Mouse (Mus musculus) cerebellum, postnatal 14 days (tissue): Measurements from ENCODE around the gene Tbx21.

Experiments used
- DNase-seq, 2 experiments: peaks; one replicate each; pipeline ENCODE4 v3.0.0; 2021; ENCODE audit warnings: mixed read lengths in 2 of 2

Gene Tbx21

DNA sequence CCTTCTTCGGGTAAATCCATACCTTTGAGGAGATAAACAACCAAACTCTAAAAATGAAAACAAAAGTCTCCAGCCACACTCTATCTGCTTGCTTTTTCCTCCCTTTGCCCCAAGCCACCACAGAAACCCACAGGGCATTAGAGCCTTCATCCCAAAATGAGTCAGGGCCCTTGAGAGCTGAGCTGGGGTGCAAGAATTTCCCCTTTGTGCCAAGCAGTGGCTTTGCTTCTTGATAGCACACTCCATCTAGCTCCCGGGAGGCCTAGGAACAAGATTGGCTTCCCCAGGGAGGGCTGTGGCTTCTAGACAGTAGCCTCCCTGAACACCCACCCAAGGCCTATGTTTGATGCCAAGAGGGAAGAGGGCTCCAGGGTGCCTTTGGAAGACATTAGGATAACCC lies 16.6 kb upstream of the Tbx21 start:
- no peak for DNase-seq

DNA sequence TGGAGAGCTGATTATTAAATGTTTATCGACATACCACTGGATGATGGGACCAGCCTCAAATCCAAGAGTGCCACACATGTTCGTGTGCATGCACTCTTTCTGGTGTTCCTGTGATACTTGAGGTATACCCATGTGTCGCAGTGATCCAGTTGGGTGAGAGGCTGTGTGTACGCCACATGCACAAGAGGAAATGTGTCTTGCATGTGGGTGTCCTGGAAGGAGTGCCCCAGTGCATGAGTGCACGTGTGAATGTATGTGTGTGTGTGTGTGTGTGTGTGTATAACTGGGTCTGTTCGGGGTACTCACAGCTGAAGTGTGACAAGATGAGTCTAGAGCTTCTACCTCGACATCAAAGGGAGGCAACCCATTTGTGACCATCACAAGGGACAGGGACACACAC lies 15.2 kb upstream of the Tbx21 start:
- no peak for DNase-seq

DNA sequence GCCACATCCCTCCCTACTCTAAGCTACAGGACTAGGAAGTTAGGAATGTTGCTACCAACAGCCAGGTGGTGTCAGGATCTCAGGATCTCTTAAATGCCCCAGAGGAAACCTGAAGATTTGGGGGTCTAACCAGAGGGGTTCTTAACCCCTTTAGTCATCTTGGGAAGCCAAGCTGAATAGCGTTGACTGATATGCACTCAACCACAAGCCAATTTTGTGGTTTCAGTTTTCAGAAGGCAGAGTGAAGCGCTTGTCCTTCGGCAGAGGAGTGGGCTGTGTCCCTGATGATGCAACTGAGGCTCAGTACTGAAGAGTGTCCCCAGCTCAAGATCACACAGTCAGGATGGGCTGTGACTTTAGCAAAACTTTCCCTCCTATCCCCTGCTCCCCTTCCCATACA lies 13.8 kb upstream of the Tbx21 start:
- DNase-seq = no peak

DNA sequence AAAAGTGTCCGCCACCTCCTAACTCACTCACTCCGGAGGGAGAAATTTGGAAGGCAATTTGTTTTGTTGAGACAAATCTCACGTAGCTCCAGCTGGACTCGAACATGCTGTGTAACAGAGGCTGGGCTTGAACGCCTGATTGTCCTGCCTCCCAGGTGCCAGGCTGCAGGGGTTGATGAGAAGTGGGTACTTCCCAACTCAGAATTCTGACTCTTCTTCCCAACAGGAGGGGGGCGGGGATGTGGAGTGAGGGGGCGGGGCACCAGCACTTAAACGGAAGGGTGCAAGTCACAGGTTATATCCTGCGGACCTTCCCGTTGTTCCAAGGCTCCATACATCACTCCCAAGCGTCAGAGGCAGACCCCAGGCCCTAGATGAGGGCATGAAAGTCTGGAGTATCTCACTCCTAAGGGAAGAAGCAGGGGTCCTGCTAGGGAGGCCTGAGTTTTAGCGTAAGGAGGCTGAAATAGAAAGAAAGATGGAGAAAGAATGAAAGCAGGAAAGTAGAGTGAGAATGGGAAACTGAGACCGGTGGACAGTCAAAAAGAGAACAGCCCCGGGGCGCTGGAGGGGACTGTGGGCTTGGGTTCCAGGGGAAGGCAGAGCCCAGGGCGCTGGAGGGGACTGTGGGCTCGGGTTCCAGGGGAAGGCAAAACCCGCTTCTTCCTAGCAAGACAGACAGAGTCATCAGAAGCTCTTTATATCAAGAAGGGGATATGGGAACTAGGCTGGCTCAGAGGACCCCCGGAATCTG lies 12.5 kb upstream of the Tbx21 start:
- DNase-seq = no peak

DNA sequence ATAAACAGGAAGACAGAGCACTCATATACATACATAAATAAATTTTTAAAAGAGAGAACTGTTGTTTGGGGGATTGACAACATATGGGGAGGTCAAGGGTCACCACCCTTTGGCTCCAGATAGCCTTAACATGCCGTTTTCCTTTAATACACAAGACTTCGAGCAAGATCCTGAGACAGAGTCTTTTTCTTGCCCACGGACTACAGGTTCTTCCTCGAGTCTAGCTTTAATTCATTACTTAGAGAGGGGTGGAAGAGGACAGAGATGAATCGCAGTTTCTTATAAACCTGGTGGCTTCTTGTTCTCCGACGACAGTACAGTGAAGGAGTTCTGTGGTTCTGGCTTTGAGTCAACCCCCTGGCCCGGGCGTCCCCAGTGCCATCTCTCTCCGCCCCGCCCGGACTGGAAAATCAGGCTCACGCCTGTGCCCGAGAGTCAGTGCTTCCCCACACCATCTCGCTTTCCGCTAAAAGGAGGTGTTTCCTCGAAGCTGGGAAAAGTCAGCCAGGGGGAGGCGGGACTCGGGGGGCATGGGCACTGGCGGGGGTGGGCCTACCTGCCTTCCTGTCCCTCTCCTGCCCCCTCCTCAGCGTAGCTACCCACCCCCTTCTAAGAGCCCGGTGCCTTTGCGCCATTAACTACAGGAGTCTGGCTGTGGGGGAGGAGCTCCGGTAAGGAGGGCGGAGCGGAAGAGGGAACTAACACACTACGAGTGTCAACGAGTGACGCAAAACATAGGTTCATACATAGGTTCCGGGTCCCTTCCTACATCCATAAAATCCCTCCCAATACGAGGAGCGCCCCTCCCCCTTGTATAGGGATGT lies 11.7 kb upstream of the Tbx21 start:
- peak; percentile 31 to 59 for DNase-seq

DNA sequence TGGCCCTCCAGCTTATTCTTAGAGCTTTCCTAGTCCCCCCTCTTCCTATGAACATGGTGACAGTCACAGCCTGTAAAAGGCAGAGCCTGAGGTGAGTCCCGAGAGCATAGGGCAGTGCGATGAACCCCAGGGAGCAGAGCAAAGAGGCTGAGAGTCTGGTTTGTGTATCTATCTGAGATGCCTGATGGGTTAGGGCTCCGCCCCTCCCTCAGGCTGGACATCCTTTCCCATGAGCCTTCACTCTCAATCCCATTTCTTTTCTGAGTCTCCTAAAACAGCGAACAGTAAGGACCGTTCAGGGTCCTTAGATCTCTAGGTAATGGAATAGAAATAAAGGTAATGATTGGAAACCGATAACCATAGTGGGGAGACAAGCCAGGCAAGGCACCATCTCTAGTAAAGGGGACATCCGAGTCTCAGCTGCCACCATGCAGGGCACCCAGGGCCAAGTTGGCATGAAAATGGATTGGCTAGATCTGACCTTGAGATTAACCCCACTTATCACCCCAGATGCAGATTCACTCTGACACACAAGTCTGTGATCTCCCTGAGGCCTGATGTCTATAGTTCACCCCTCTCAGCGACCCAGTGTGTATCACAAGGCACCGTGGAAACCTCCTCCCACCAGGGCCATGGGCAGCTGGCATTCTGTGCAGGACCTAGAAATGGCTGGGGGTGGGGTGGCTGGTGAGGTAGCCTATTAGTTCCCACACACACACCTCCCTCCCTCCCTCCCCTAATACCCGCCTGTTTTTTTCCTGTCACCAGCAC lies 9.3 kb upstream of the Tbx21 start:
- DNase-seq = no peak

DNA sequence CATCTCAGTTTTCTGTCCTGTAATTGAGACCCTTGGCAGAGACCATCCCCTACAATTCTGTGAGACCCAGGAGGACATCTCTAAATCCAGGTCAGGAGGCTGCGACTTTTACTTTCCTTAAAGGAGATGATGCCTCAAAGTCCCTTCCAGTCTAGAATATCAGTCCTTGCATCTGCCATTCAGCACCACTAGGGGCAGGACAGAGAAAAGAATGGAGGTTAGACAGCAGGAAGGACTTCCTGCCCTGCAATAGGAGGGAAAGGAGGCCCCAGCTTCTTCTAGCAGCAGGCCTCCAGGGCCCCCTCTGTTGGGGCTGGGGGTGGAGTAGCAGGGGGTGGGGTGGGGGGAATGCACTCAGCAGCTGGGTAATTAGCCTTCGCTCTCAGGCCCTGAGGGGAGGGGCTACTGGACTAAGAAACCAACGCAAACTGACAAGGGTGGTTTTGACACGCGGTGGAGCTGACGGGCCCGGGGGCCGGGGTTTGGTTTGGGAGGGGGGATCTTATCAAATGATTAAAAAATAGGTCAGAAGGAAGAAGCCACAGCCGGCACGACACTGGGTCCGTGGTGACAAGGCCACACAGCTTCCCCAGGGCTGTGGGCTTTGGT lies 8.3 kb upstream of the Tbx21 start:
- no peak for DNase-seq

DNA sequence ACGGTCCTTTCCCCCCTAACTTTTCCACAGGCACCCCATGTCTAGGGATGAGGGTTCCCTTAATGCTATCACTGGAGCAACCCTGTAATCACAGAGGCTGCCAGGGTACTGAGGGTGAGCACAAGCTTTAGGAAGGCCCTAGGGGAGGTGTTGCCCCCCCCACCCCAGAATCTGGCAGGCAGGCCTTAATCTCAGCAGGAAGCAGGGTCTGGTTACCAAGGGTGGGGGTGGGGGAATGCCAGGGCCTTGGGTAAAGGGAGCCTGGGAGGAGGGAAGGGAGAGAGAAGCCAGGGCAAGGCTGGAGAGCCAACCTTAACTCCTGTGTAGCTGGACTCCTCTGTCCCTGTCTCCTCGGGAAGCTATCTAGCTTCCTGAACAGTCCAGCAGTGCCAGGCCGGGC lies 5.5 kb upstream of the Tbx21 start:
- no peak for DNase-seq

DNA sequence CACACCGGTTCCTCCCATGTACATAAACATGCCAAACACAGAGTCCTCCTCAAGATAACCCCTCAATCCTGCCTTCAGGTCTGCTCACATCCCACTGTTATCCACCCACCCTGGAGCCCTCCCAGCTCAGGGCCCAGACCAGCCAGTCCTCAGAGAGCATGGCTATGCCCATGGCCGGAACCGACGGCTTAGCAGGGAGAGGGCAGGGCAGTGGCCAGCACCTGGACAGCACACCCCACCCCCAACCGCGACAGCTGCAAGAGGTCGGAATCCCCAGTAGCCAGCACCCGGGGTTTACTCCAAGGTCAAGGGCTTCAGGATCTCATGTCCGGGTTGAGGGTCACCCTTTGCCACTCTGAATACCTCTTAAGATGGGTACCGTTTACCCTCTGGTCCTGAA lies 5.1 kb upstream of the Tbx21 start:
- DNase-seq = no peak

DNA sequence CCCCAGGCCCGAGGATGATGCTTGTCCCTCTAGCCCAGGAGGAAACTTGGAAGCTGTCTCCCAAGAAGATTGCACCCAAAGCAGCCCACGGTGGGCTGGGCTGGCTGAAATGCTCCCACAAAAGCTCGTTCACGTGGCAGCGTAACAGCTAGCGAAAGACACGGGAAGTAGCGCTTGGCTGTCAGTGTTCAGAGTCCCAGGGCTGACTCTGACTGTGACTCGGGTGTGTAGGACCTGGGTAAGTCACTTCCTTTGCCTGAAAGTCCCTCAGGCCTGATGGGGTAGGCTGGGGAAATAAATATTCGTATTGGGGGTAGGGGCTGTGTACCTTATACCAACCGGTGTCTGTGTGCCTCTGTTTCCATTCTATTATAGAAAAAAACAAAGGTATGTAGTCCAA lies 666 bp upstream of the Tbx21 start:
- DNase-seq = no peak

DNA sequence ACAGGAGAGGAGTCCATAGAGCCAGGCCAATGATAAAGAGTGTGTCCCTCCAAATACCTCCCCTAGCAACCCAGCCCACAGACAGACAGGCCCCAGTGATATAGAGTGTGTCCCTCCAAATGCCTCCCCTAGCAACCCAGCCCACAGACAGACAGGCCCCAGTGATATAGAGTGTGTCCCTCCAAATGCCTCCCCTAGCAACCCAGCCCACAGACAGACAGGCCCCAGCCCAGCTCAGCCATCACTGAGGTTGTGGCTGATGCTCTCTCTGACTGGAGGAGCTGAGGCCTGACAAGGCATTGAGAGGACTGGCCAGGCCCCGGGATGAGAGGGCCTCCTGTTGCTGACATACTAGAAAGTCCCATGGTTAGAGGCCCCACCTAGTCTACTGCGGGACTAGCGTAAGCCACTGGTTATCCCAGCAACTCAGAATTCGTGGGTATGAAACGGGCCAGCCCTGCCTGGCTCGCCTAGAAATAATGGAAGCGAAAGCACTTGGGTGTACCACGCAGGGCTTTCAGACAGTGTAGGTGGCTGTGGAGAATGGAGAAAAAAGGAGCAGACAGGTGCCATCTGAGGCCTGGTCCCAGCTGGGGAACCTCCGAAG lies 2.5 kb downstream of the Tbx21 start:
- DNase-seq = no peak

DNA sequence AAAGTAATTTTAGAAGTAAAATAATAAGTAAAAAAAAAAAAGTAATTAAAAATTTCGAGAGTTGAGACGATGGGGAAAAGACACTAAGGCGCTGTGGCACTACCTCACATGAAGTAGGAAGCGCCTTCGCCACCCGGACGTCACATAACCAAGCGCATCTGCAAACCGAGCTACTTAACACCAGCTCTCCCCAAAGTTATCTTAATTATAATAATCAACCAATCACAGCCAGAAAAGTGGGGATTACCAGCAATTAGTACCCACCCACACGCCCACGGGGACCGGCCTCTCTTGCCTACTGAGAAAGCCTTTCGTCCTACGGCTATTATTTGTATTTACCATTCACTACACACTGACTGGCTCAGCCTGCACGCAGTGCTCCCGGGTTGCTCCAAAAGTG lies 6.2 kb downstream of the Tbx21 start:
- DNase-seq = no peak

DNA sequence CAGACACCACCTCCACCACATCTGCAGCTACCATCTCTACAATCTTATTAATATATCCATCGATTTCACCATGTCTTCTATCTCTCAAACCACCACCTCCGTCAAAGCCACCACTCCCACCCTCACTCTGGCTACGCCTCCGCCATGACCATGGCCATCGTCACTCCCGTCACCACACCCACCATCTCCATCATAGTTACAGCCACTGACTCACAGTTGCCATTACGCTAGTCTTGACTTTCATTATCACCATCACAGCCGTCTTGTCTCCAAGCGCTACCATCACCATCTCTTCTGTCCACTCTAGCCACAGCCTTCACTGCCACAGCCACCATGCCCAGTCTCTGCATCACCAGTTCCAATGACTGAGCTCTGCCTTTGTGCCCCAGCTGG lies 11.0 kb downstream of the Tbx21 start:
- no peak for DNase-seq

DNA sequence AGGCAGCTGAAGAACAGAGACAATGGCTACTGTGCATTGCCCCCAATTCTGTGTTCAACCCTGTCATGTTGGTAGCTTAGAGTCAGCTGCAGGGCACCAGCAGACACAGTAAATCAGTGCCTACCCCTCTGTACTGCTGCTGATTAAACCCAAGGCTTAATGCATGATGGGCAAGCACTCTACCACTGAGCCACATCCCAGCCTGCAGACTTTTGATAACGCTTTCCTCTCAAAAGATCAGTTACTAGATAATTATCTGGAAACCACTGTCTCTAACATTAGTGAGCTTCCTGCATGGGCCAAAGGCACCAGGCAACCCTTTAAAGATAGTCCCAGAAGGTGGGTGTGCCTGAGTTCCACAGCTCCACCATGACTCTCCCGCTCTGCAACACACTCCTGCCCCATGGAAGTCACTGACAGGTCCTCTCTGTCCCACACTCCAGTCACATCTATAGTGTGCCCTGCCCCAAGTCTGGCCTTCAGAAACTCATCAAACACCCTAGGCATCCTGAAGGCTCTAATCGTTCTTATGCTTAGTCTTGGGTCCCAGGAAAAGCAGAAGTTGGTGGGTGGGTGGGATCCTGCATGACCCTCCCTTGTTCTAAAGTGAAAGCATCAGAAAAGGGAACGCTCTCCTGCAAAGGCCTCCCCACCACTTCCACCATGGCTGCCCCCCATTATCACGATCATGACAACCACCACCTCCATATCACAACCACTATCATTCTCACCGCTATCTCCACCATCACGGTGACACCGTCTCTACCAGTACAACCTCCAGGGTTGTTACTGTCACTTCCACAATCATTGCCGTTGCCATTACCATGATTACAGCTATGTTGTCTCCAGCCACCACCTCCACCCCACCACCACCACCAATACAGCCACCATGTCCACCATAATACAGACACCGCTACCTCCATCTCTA lies 11.7 kb downstream of the Tbx21 start:
- no peak for DNase-seq

DNA sequence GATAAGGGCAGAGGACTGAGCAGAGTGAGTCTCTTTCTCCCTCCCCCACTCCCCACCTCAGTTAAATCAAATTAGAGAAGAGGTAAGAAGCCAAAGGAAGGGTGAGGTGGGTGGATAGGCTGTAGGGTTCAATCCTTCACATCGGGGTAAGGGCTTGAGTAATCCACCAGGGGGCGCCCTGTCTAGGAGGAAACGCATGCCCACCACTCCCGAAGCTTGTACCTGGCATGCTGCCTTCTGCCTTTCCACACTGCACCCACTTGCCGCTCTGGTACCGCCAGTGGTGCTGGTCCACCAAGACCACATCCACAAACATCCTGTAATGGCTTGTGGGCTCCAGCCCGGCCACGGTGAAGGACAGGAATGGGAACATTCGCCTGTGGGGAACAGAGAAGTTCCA lies 13.4 kb downstream of the Tbx21 start:
- DNase-seq = peak; percentile 77 to 92

DNA sequence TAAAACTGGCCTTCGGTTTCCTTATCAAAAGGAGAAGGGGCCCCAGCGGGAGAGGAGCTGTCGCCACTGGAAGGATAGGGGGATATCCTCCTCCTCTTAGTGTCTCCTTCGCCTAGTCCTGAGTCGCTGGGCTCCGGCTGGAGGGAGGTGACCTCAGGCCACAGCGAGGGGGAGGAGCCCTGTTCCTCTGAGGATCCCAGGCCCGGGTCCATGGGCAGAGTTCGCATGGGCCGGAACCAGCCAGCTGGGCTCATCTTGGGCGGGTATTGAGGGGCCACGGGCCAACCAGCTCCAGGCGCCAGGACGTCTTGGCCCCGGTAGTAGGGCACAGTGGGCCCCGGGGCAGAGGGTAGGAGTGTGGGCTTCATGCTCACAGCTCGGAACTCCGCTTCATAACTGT lies 16.3 kb downstream of the Tbx21 start:
- DNase-seq = peak in 1 of 2 experiments; percentile 15

DNA sequence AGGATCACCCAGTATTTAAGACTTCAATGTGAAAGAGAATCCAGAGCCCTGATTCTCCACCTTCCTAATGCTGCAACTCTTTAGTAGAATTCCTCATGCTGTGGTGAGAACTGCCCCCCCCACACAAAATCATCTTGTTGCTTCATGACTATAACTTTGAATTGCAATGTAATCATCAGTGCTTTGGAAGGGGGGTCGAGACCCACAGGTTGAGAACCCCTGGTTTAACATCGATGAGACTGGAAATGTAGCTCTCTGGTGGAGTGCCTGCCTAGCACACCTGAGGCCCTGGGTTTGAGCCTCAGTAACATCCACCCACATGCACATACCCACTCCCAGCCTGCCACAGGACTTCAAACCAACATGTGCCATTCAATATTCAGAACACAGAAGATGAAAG lies 20.5 kb downstream of the Tbx21 start:
- no peak for DNase-seq

DNA sequence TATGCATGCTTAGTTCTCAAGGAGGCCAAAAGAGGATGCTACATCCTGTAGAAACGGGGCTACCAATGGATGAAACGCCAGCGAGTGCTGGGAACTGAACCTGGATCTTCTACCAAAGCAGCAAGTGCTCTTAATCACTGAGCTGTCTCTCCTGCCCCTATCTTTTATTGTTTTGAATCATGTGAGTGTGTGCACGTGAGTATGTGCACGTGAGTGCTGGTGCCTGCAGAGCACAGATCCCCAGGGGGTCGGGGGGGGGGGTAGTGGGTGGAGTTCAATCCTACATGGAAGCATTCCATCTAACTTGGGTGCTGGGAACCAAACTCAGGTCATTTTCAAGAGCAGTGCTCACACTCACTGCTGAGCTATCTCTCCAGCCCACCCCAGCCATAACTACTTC lies 28.8 kb downstream of the Tbx21 start:
- DNase-seq = no peak

DNA sequence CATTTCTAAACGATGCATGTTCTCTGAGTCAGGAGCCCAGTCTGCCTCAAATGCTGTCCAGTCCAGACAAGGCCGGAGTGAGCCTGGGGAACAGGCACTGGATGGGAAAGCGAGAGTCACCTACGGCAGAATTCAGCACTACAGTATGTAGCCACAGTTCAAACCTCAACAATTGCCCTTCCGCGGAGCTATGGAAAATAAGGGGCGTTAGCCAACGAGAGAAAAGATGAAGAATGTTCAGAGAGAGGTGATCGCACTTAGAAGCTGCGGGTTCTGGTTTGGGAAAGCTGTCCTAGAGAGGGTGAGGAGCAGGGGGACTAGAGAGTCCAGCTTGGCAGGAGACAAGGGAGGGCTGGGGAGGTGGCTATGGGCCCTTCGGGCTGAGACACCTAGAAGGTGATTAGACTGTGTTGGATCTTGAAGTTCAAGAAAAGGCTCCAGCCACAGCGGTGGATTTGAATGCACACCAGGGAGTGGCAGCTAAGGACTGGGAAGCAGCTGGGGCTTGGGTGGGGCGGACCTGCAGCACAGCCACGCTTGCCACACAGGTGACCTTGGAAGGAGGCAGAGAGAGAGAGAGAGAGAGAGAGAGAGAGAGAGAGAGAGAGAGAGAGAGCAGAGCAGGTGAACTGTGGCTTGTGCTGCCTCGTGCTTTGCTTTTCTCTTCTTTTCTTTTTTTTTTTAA lies 30.2 kb downstream of the Tbx21 start:
- DNase-seq = no peak

DNA sequence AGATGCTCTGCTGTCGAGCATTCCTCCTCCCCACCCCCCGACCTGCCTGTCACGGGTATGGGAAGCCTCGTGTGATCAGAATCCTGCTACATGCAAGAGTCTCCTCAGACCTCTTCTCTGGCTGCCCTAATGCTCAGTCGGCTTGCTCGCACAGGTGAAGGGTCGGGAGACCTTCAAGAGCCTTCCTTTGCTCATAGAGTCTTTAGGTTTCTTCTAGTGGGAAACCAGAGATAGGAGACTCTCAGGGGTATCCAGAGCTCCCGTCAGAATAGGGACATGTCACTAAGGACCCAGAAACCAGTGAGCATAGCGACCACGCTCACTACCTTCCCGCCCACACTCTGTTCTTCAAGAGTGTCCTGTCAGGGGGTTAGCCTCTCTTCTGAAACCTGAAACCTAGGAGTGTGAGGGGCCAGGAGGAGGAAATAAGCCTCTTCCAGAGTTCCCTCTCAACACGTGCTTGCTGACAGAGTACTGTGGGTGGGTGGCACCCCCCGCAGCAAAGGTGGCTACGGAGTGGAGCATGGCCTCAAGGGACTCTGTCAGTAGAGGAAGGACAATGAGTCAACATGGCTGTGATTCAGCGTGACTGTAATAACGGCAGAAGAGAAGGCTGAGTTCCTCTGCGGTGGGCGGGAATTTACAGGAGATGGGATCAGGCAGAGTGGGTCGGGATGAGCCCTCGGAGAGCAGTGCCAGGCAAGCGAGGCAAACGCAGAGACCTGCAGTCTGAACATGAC lies 31.6 kb downstream of the Tbx21 start:
- DNase-seq = no peak
